Mouse (Mus musculus) adrenal gland, adult 18-20 months (tissue): ENCODE data around the gene Dip2b. TPM values are rescaled to one million over a fixed set of nuclear protein-coding genes. Genes with fewer than 3 reads are reported as not detected.

Experiments used
- DNase-seq, 2 experiments: peaks; one replicate each; pipeline ENCODE4 v3.0.0; 2021 to 2022; ENCODE audit warnings: low spot score in 2 of 2
- total RNA-seq, 2 experiments: library from RNA; stranded (reverse); gene quantifications; 1 replicate in 1 of 2; 2 replicates in 1 of 2; pipeline ENCODE4 v1.2.3; 2021

Dip2b gene
- total RNA-seq, 2 experiments from 2014 or later, result 13.2 to 13.3 TPM

GRCm38 (mm10) chr15:100210013-100210412 lies 171.5 kb downstream of the Dip2b start:
- DNase-seq, result no peak

GRCm38 (mm10) chr15:100213339-100213738 lies 174.9 kb downstream of the Dip2b start:
- no peak for DNase-seq

GRCm38 (mm10) chr15:100215092-100215491 lies 176.6 kb downstream of the Dip2b start:
- no peak for DNase-seq

- DNase-seq, result no peak
Measured at GRCm38 (mm10) chr15:100216173-100216572, 177.7 kb downstream of the Dip2b start.

- no peak for DNase-seq
Measured at GRCm38 (mm10) chr15:100218018-100218417, 179.6 kb downstream of the Dip2b start.

GRCm38 (mm10) chr15:100219396-100219795 lies 180.9 kb downstream of the Dip2b start:
- no peak for DNase-seq

GRCm38 (mm10) chr15:100220916-100221315 lies 182.5 kb downstream of the Dip2b start:
- no peak for DNase-seq

- DNase-seq, result no peak
Measured at GRCm38 (mm10) chr15:100225381-100225780, 186.9 kb downstream of the Dip2b start.

- no peak for DNase-seq
Measured at GRCm38 (mm10) chr15:100225891-100226290, 187.4 kb downstream of the Dip2b start.

GRCm38 (mm10) chr15:100227031-100227662 lies 188.7 kb downstream of the Dip2b start:
- DNase-seq, result no peak

GRCm38 (mm10) chr15:100227663-100228534 lies 189.4 kb downstream of the Dip2b start, which contains the start of gene Atf1:
Gene Atf1, plus strand, starts transcription at chr15:100227819.
- DNase-seq, result peak; percentile 96

- DNase-seq, result no peak
Measured at GRCm38 (mm10) chr15:100228535-100229336, 190.3 kb downstream of the Dip2b start.

GRCm38 (mm10) chr15:100230655-100231054 lies 192.2 kb downstream of the Dip2b start:
- no peak for DNase-seq

GRCm38 (mm10) chr15:100231616-100232525 lies 193.4 kb downstream of the Dip2b start:
- DNase-seq, result no peak

GRCm38 (mm10) chr15:100235208-100235965 lies 196.9 kb downstream of the Dip2b start:
- DNase-seq, result no peak

- DNase-seq, result no peak
Measured at GRCm38 (mm10) chr15:100236952-100237351, 198.5 kb downstream of the Dip2b start.

GRCm38 (mm10) chr15:100241780-100242179 lies 203.3 kb downstream of the Dip2b start:
- no peak for DNase-seq

- DNase-seq, result no peak
Measured at GRCm38 (mm10) chr15:100245951-100246350, 207.5 kb downstream of the Dip2b start.

GRCm38 (mm10) chr15:100247296-100247695 lies 208.8 kb downstream of the Dip2b start:
- no peak for DNase-seq
